Mouse (Mus musculus): Measurements from ENCODE around the gene Arf6. TPM values are rescaled to one million over a fixed set of nuclear protein-coding genes. Genes with fewer than 3 reads are reported as not detected.
A peak's percentile ranks its signal among the peaks of the same experiment; 100 is the strongest.

Gene Arf6
- polyA plus RNA-seq, 2 experiments = 82.2 to 106 TPM

DNA sequence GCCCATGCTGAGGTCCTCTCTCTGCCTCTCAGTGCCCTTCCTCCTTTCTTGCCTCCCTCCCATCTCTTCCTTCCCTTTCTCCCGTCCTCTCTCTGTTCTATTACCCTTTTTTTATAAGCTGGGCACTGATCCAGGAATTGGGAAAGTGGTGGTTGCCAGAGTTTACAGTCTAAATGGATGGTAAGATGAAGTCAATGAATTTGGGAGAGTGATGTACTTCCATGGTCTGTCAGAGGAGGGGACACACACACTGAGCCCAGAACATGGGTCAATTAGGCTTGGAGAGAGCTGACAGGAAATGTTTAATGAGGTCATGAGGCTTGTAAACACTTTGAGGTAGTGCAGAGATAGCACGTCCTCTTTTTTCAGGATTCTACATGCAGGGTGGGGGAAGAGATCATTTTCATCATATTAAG lies 28.9 kb downstream of the Arf6 start:
- 4% methylated on average over 2 of the region's 2 CpGs for WGBS
- peak; percentile 42 for DNase-seq (ENCODE audit: low spot score)
- no peak for TF ChIP-seq POLR2A (IDR thresholded peaks at IDR 0.05; ENCODE audit: borderline replicate concordance, extremely low read depth, insufficient read depth, insufficient read length)
- H3K9ac ChIP-seq (ENCODE audit: low read depth, low read length, severe bottlenecking) = no peak overlapping the region
- no peak overlapping the region for H3K27ac ChIP-seq (replicated peaks; ENCODE audit: low read depth, low read length)
- H3K4me3 ChIP-seq (replicated peaks; ENCODE audit: low read length) = no peak overlapping the region
- H3K27me3 ChIP-seq (ENCODE audit: control insufficient read depth, insufficient read depth, low read length) = no peaks in the 10 kb centered on the region
- no peaks in the 10 kb centered on the region for H3K9me3 ChIP-seq (ENCODE audit: control insufficient read depth, low read length)
- ATAC-seq (ENCODE audit: low FRiP score, low read depth) = no peak
- 0 out of 2 replicates have a peak, but pooled peaks cover 4% of the 10 kb centered on the region for H3K4me1 ChIP-seq (ENCODE audit: control insufficient read depth, insufficient read depth, low read length)
- H3K4me2 ChIP-seq (replicated peaks; ENCODE audit: low read depth, low read length, severe bottlenecking) = no peak overlapping the region
- no peaks in the 10 kb centered on the region for H3K36me3 ChIP-seq (ENCODE audit: control insufficient read depth, insufficient read depth, low read length)

- Histone ChIP-seq H3K4me1 (ENCODE audit: control insufficient read depth, insufficient read depth, low read length) (0 out of 2 replicates have a peak, but pooled peaks cover 4% of the 10 kb centered on the region), H3K27me3 (ENCODE audit: control insufficient read depth, insufficient read depth, low read length) (no peaks in the 10 kb centered on the region), H3K9me3 (ENCODE audit: control insufficient read depth, low read length) (no peaks in the 10 kb centered on the region), H3K4me2 (replicated peaks; ENCODE audit: low read depth, low read length, severe bottlenecking) (no peak overlapping the region), H3K27ac (replicated peaks; ENCODE audit: low read depth, low read length) (no peak overlapping the region), H3K4me3 (replicated peaks; ENCODE audit: low read length) (no peak overlapping the region), H3K9ac (ENCODE audit: low read depth, low read length, severe bottlenecking) (no peak overlapping the region), H3K36me3 (ENCODE audit: control insufficient read depth, insufficient read depth, low read length) (no peaks in the 10 kb centered on the region)
- 37% methylated on average over 9 of the region's 9 CpGs for WGBS
- ATAC-seq (ENCODE audit: low FRiP score, low read depth) (no peak), DNase-seq (ENCODE audit: low spot score) (no peak)
- no peak for TF ChIP-seq POLR2A (IDR thresholded peaks at IDR 0.05; ENCODE audit: borderline replicate concordance, extremely low read depth, insufficient read depth, insufficient read length)
Observed at GRCm38 (mm10) chr12:69402100-69402499, 30.1 kb downstream of the Arf6 start.

DNA sequence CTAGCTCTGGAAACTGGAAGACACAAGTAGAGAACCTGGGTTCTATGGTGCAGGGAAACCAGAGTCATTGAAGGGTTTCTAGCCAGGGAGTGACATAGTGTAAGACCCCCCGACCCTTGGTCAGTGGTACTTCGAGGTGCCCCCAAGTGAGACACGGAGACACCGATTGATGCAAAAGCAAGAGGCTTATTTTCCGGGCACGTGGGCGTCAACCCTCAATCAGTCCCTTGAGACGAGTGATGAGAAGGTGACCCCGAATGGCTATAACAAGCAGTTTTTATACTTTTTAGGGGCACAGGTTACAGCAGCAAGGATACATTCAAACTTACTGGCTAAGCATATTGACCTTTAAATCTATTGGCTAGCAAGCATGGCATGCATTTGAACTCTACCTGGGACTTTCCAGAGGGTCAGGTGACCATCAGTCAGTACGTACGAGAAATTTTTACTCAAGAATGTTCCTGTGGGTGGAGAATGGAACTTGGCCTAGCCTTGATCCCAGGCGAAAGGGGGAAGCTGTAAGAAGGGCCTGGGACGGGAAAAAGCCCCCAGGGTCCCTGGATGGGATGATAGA lies 30.7 kb downstream of the Arf6 start:
- Histone ChIP-seq H3K4me1 (ENCODE audit: control insufficient read depth, insufficient read depth, low read length) (0 out of 2 replicates have a peak, but pooled peaks cover 4% of the 10 kb centered on the region), H3K9me3 (ENCODE audit: control insufficient read depth, low read length) (no peaks in the 10 kb centered on the region), H3K36me3 (ENCODE audit: control insufficient read depth, insufficient read depth, low read length) (no peaks in the 10 kb centered on the region), H3K4me3 (replicated peaks; ENCODE audit: low read length) (no peak overlapping the region), H3K9ac (ENCODE audit: low read depth, low read length, severe bottlenecking) (no peak overlapping the region), H3K4me2 (replicated peaks; ENCODE audit: low read depth, low read length, severe bottlenecking) (no peak overlapping the region), H3K27me3 (ENCODE audit: control insufficient read depth, insufficient read depth, low read length) (no peaks in the 10 kb centered on the region), H3K27ac (replicated peaks; ENCODE audit: low read depth, low read length) (no peak overlapping the region)
- ATAC-seq (ENCODE audit: low FRiP score, low read depth) (no peak), DNase-seq (ENCODE audit: low spot score) (no peak)
- TF ChIP-seq POLR2A (IDR thresholded peaks at IDR 0.05; ENCODE audit: borderline replicate concordance, extremely low read depth, insufficient read depth, insufficient read length) = no peak
- WGBS = 81% methylated on average over 13 of the region's 13 CpGs

- H3K4me3 ChIP-seq (replicated peaks; ENCODE audit: low read length) = no peak overlapping the region
- H3K9ac ChIP-seq (ENCODE audit: low read depth, low read length, severe bottlenecking) = no peak overlapping the region
- DNase-seq (ENCODE audit: low spot score) (no peak), ATAC-seq (ENCODE audit: low FRiP score, low read depth) (no peak)
- H3K4me1 ChIP-seq (ENCODE audit: control insufficient read depth, insufficient read depth, low read length) = no peaks in the 10 kb centered on the region
- H3K27ac ChIP-seq (replicated peaks; ENCODE audit: low read depth, low read length) = no peak overlapping the region
- no peak overlapping the region for H3K4me2 ChIP-seq (replicated peaks; ENCODE audit: low read depth, low read length, severe bottlenecking)
- H3K36me3 ChIP-seq (ENCODE audit: control insufficient read depth, insufficient read depth, low read length) = no peaks in the 10 kb centered on the region
- no peak for TF ChIP-seq POLR2A (IDR thresholded peaks at IDR 0.05; ENCODE audit: borderline replicate concordance, extremely low read depth, insufficient read depth, insufficient read length)
- no peaks in the 10 kb centered on the region for H3K9me3 ChIP-seq (ENCODE audit: control insufficient read depth, low read length)
- 60% methylated on average over 5 of the region's 5 CpGs for WGBS
- no peaks in the 10 kb centered on the region for H3K27me3 ChIP-seq (ENCODE audit: control insufficient read depth, insufficient read depth, low read length)
Observed at GRCm38 (mm10) chr12:69410767-69411166, 38.8 kb downstream of the Arf6 start.

DNA sequence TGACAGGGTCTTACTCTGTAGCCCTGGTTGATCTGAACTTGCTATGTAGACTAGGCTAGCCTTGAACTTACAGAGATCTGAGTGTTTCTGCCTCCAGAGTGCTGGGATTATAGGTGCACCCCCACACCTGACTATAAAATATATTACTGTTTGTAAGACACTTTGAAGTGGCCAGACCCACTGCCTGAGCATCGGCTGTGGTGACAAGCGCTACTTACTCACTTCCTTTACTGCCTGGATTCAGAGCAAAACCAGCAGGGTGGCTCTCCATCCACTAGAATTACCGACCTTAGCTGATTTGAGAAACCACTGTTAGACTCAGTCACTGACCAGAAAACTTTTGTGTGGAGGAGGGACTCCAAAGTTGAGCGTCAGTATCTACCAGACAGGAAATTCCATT lies 40.0 kb downstream of the Arf6 start:
- H3K9me3 ChIP-seq (ENCODE audit: control insufficient read depth, low read length) = no peaks in the 10 kb centered on the region
- no peak for DNase-seq (ENCODE audit: low spot score)
- no peak overlapping the region for H3K9ac ChIP-seq (ENCODE audit: low read depth, low read length, severe bottlenecking)
- H3K4me3 ChIP-seq (replicated peaks; ENCODE audit: low read length) = no peak overlapping the region
- H3K27ac ChIP-seq (replicated peaks; ENCODE audit: low read depth, low read length) = no peak overlapping the region
- H3K36me3 ChIP-seq (ENCODE audit: control insufficient read depth, insufficient read depth, low read length) = no peaks in the 10 kb centered on the region
- ATAC-seq (ENCODE audit: low FRiP score, low read depth) = no peak
- H3K4me2 ChIP-seq (replicated peaks; ENCODE audit: low read depth, low read length, severe bottlenecking) = no peak overlapping the region
- no peak for TF ChIP-seq POLR2A (IDR thresholded peaks at IDR 0.05; ENCODE audit: borderline replicate concordance, extremely low read depth, insufficient read depth, insufficient read length)
- no peaks in the 10 kb centered on the region for H3K4me1 ChIP-seq (ENCODE audit: control insufficient read depth, insufficient read depth, low read length)
- no peaks in the 10 kb centered on the region for H3K27me3 ChIP-seq (ENCODE audit: control insufficient read depth, insufficient read depth, low read length)
- WGBS = 14% methylated on average over 4 of the region's 4 CpGs
